In the genomic region with DNA sequence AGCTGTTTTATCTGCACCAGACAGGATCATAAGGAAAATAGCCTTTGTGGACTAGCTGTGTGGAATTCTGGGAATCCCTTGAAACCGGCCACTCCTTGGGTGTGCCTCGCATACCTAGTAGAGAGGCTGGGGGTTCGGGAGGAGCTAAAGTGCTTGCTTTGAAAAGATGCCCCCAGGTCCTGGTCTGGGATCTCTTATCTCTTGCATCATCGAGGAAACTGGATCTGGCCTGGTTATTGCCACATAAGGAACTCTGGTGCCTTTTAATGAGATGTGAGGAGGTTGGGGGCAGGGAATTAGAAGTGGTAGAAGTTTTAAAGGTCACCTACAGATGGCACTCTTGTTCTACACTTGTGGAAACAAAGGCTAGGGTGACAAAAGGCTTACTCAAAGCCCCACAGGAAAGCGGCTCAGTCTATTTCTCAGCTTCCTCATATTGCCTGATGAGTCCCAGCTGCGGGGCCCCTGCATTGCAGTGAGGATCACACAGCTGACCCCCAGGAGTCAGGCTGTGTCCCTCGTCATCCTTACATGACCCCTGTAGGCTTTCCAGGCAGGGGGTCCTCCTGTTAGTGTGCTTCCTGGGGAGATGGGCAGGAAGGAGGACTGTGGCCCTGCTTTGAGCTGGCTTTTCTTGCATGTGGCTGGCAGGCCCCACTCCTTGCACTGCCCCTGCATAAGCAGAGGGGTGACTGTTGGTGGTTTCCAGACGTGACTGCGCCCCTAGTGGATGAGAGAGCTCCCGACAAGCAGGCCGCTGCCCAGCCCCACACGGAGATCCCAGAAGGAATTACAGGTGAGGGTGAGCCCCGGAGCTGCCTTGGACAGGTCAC, we compare ENCODE assay signal across 8 mouse cellular contexts. TPM values are rescaled to one million over a fixed set of nuclear protein-coding genes. Genes with fewer than 3 reads are reported as not detected.
DNase-seq lines count a peak whose midpoint lies in the region; ATAC-seq and TF ChIP-seq lines count a peak whose summit lies in the region.

No protein-coding gene starts in this region.

- DNase-seq in Muller cell, postnatal 12 days (ENCODE audit: inconsistent ontology term): peak; percentile 45
- DNase-seq in cerebellum, adult 8-10 months: peak; percentile 81
- DNase-seq in forebrain, postnatal 0 days: peak; percentile 54
- DNase-seq in layer of hippocampus, postnatal 10 days (ENCODE audit: low spot score in 2 of 2): peak; percentile 77
- DNase-seq in lung, postnatal 10 days: peak; percentile 73
- peak; percentile 85 for DNase-seq in retina, embryonic 14.5 days (ENCODE audit: low spot score)
- DNase-seq in urinary bladder, postnatal 36 days (ENCODE audit: low spot score in 2 of 2): peak; percentile 46 to 48

- H3K4me3 ChIP-seq in forebrain, postnatal 0 days (ENCODE audit: low read depth, low read length): no peak overlapping the region
- H3K4me3 ChIP-seq in hindbrain, embryonic 13.5 days: no peak overlapping the region

- peak overlapping the region; percentile 66 for H3K27ac ChIP-seq in forebrain, postnatal 0 days (ENCODE audit: low read depth, low read length)
- H3K27ac ChIP-seq in hindbrain, embryonic 13.5 days: peak overlapping the region; percentile 72

- no peaks in the 10 kb centered on the region for H3K27me3 ChIP-seq in forebrain, postnatal 0 days (ENCODE audit: insufficient read depth, low read length)
- no peaks in the 10 kb centered on the region for H3K27me3 ChIP-seq in hindbrain, embryonic 13.5 days

- ATAC-seq in forebrain, postnatal 0 days: peak; percentile 75
- peak; percentile 62; the same call in 1 of the 2 replicates for ATAC-seq in hindbrain, embryonic 13.5 days (ENCODE audit: low FRiP score)

- H3K4me1 ChIP-seq in forebrain, postnatal 0 days (ENCODE audit: insufficient read depth): no peaks in the 10 kb centered on the region
- H3K4me1 ChIP-seq in hindbrain, embryonic 13.5 days (replicated peaks): peaks cover 14% of the 10 kb centered on the region

- H3K4me2 ChIP-seq in forebrain, postnatal 0 days (ENCODE audit: low read depth): no peak overlapping the region
- no peak overlapping the region for H3K4me2 ChIP-seq in hindbrain, embryonic 13.5 days

- H3K9ac ChIP-seq in forebrain, postnatal 0 days: no peak overlapping the region
- no peak overlapping the region; the same call in 1 of the 2 replicates for H3K9ac ChIP-seq in hindbrain, embryonic 13.5 days

- H3K36me3 ChIP-seq in forebrain, postnatal 0 days (ENCODE audit: insufficient read depth): peaks cover 61% of the 10 kb centered on the region
- peaks cover 77% of the 10 kb centered on the region for H3K36me3 ChIP-seq in hindbrain, embryonic 13.5 days

- no peaks in the 10 kb centered on the region for H3K9me3 ChIP-seq in forebrain, postnatal 0 days (ENCODE audit: low read length)
- H3K9me3 ChIP-seq in hindbrain, embryonic 13.5 days: no peaks in the 10 kb centered on the region

- peak; percentile 78 for TF ChIP-seq CTCF in forebrain, postnatal 0 days (IDR thresholded peaks at IDR 0.05; ENCODE audit: low read depth)

- 21% methylated on average over 13 of the region's 13 CpGs for WGBS in forebrain, postnatal 0 days
- 22% methylated on average over 13 of the region's 13 CpGs for WGBS in hindbrain, embryonic 13.5 days

RNA-seq across cellular contexts. Expression of gene Mapt, which starts 58.2 kb away (rescaled TPM):
- 582 and 641 TPM in 2 replicates for total RNA-seq in forebrain, postnatal 0 days (2014; rRNA removed)
- polyA plus RNA-seq in forebrain, postnatal 0 days (2015; fragmentation: Nextera tagmentation; extraction: Ambion mirVana): 985 and 1,388 TPM in 2 replicates
- polyA plus RNA-seq in hindbrain, embryonic 13.5 days (2015; fragmentation: Nextera tagmentation; extraction: Ambion mirVana): 711 and 738 TPM in 2 replicates
- 100 to 1,000 TPM; 506 to 549 TPM for total RNA-seq in layer of hippocampus, postnatal 10 days (2021)
